Mouse (Mus musculus) G1E (cell line): ENCODE measurements around the gene Etl4.

Source experiments
- CTCF ChIP-seq: IDR thresholded peaks from 2 replicates; pipeline ENCODE4 v1.5.1; 2012; ENCODE audit warnings: low read depth, low read length, inconsistent platforms, mixed read lengths
- GATA2 ChIP-seq: IDR thresholded peaks from 2 replicates; pipeline ENCODE4 v1.6.1; 2012; ENCODE audit warnings: low read depth, low read length, inconsistent platforms, borderline replicate concordance
- POLR2AphosphoS5 ChIP-seq: IDR thresholded peaks from 2 replicates; pipeline ENCODE4 v1.6.1; 2012; ENCODE audit warnings: low read depth, low read length, inconsistent platforms; ENCODE audit not compliant: insufficient replicate concordance
- TAL1 ChIP-seq: conservative IDR thresholded peaks from 2 replicates; pipeline ENCODE4 v1.6.1; 2012; ENCODE audit warnings: low read depth, low read length, inconsistent platforms, mixed read lengths

DNA sequence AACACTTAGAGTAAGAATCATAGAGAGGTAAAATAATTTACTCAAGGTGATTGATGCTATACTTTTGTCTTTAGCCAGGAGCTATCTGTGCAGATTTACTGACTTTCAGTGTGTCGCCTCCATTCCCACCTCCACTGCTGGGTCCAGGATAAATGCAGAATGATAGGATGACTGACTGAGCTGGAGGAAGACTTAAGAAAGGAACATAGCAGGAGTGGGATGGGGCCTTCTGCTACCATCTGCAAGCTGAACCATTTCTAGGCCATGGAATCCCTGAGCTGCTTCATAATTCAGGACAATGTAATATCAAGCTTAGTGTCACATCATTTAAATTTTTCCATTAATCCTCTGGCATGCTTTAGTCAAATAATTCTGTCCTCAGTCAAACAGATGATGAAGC lies 20.4 kb downstream of the Etl4 start:
- no peak for TF ChIP-seq CTCF
- TF ChIP-seq TAL1: no peak
- TF ChIP-seq GATA2: no peak
- TF ChIP-seq POLR2AphosphoS5: no peak
